Mouse (Mus musculus) layer of hippocampus, postnatal 14 days (tissue): Measurements from ENCODE around the gene Nup62. TPM values are rescaled to one million over a fixed set of nuclear protein-coding genes. Genes with fewer than 3 reads are reported as not detected.
"Not testable (repeated sequence)": the region's sequence is repeated elsewhere in the genome, so short reads cannot be mapped to it uniquely, and the experiment has no call there.

ENCODE experiments used
- DNase-seq, 2 experiments: peaks; one replicate each; pipeline ENCODE4 v3.0.0; 2021 to 2022; ENCODE audit warnings: low spot score in 2 of 2, mixed read lengths in 1 of 2
- microRNA-seq, 2 experiments: library from miRNA; unstranded; fragments of <30 nt; microRNA quantifications; one replicate each; pipeline ENCODE4 v1.2.0; 2021
- total RNA-seq, 2 experiments: library from RNA; stranded (reverse); gene quantifications; 2 replicates each; pipeline ENCODE4 v1.2.3; 2021

Nup62 gene
- total RNA-seq, 2 experiments from 2014 or later = 29.6 to 36.7 TPM

- no peak for DNase-seq
Observed at GRCm38 (mm10) chr7:44862434-44862833, 46.5 kb downstream of the Nup62 start.

DNA sequence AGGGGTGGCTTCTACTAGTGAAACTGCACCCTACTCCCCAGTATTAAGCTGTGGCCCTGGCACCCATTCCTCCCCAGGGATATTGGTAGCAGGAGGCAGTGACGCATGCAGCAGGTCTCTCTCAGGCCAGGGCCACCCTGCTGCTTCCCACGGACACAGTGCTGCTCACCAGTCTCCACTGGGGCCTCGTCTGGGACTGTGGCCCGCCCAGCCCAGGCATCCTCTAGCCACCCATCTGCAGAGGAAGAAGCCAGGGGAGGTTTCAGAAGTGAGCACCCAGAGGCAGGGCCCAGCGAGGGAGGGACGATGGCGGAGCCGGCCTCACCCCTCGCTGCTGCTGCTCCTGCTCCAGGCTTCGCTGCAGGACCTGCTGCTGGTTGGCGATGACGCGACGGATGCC lies 47.3 kb downstream of the Nup62 start:
- DNase-seq = no peak

GRCm38 (mm10) chr7:44863982-44864494 lies 48.1 kb downstream of the Nup62 start:
- no peak for DNase-seq

DNA sequence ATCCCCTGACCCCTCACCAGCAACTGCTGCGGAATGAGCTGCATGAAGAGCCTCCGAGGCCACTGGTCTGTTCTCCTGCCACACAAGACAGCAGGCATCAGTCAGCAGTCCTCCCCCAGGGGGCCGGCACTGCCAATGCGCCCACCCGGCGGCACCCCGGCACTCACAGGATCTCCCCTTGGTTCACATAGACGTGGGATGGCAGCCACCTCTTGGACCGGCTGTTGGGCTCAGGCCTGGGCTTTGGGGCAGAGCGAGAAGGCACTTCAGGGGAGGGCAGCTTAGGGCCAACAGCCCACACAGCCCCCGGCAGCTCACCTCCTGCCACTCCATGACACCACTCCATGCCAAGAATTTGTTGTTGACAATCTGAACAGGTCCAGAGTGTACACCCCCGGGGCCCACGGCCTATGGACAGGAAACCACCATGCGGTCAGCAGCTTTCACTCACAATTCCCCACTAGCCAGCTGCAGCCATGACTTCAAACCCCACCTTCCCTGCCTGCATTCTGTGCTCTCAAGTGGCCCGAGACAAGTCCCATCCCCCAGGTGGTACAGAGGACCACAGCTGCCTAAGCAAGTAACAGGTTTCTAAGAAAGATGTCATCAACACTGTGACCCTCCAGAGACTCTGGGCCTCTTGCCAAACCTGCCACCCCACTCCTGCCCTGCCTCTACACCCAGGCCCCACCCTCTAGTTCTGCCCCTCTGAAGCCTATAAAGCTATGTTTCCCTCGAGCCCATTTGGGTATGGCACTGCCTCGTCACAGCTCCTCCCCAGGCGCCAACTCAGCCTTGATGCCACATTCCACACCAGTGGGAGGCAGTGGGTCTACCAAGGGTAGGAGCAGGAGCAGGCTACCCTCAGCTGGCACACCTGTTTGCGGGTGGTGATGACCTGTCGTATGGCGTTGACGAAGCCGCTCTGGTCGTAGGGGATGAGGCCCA lies 49.0 kb downstream of the Nup62 start:
- DNase-seq = no peak

- no peak for DNase-seq
Observed at GRCm38 (mm10) chr7:44866276-44867009, 50.6 kb downstream of the Nup62 start.

- no peak for DNase-seq
Observed at GRCm38 (mm10) chr7:44867010-44867702, 51.3 kb downstream of the Nup62 start.

- DNase-seq = no peak
Observed at GRCm38 (mm10) chr7:44867802-44868201, 51.9 kb downstream of the Nup62 start.

DNA sequence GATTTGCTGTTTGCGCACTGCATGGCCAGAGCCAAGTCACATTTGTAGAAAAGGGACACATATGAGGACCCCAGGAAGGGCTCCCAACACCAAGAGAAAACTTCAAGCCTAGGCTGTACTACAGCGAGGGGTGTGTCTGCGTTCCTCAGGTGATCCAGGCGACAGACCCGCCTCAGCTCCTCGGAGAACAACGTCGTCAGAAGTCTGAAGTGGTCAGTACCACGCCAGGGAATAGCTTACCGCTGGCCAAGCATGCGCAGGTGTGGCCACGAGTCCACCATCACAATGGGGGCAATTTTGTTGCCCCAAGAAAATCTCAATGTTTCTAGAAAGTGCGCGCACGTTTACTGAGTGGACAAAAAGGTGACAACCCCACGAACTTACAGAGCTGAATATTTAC lies 52.6 kb downstream of the Nup62 start:
- DNase-seq = no peak

DNA sequence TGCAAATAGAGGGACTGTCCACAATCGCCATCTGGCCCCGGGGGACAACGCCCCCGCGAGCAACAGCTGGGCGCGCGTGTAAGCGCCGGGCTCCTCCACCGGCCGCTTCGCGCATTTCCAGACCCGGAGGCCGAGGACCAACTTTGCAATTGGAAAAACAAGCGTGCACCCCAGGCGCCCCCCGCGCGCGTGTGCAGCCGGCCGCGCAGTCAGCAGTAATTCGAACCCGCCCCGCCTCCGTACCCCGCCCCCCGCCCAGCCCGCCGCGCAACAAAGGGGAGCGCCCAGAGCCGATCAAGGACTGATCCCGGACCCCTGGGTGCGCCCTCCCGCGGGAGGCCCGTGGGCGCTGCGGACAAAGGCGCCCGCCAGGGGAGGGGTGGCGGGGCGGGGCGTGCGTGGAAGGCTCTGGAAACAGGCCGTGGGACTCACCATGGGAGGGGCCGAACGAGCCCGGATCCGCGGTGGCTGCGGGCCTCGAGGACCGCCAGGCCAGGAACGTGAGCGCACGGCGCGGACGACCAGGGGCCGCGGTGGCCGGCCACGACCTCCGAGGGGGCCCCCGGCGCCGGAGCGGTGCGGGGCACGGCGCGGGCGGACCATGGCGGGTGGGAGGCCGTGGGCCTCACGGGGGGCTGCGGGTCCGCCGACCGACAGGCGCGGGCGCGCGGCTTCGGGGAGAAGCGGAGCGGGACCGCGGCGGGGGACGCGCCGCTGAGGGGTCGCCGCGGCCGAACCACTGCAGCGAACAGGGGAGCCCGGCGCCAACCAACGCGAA lies 53.2 kb downstream of the Nup62 start:
- DNase-seq = peak in 1 of 2 experiments; percentile 64

- DNase-seq = peak; percentile 91 to 97
Observed at GRCm38 (mm10) chr7:44869697-44870528, 54.0 kb downstream of the Nup62 start, which contains the start of gene Ptov1. Ptov1 (minus strand) TSS chr7:44869788.

- DNase-seq = no peak
Observed at GRCm38 (mm10) chr7:44870614-44871013, 54.7 kb downstream of the Nup62 start.

GRCm38 (mm10) chr7:44871181-44871580 lies 55.3 kb downstream of the Nup62 start:
- no peak for DNase-seq

- not testable (repeated sequence) for DNase-seq
Observed at GRCm38 (mm10) chr7:44871774-44872173, 55.9 kb downstream of the Nup62 start.

DNA sequence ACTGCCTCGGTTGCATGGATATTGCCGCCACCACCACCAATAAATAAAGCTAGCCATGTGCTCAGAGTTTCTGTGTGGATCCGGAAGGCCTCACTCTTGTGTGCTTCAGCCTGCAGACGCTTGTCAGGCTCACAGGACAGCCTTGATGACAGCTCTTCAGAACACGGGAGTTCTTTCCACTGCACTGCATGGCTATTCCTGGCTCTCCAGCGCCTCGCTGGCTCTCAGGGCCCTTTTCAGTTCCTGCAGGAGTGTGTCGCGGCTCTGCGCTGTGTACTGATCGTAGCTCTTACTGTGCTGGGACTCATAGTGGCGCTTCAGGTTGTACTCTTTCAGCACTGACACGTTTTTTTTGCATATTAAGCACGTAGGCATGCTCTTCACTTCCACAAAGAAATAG lies 61.9 kb downstream of the Nup62 start:
- DNase-seq = no peak

Small RNA genes lying within 50 kb of the gene (microRNA-seq; reads per million reads assigned to microRNA genes)
- gene Mir707 = 0 reads per million in 2 experiments

Other genes with a start within 250 kb of the Nup62 start
- gene Napsa, start 243.7 kb upstream of the Nup62 start, total RNA-seq = under 1 TPM in 1 of 2 experiments, not detected in 1; 0.30 TPM
- gene Kcnc3, start 225.4 kb upstream of the Nup62 start, total RNA-seq = 100 to 1,000 TPM; 146 to 149 TPM
- gene Myh14, start 145.2 kb upstream of the Nup62 start, total RNA-seq = 10 to 100 TPM; 20.9 to 24.6 TPM
- gene Izumo2, start 107.3 kb upstream of the Nup62 start, total RNA-seq = not detected
- gene Vrk3, start 67.7 kb upstream of the Nup62 start, total RNA-seq = 10 to 100 TPM; 31.8 to 33.4 TPM
- gene Zfp473, start 65.0 kb upstream of the Nup62 start, total RNA-seq = under 1 TPM; 0.24 to 0.25 TPM
- 1 to 10 TPM; 1.5 to 1.8 TPM for gene Il4i1, start 299 bp downstream of the Nup62 start, total RNA-seq
- gene Atf5, start 570 bp downstream of the Nup62 start, total RNA-seq = 10 to 100 TPM; 27.3 to 28.4 TPM
- 10 to 100 TPM; 81.6 to 89.7 TPM for gene Akt1s1, start 32.9 kb downstream of the Nup62 start, total RNA-seq
- gene Tbc1d17, start 33.0 kb downstream of the Nup62 start, total RNA-seq = 10 to 100 TPM; 46.2 to 54.2 TPM
- 10 to 100 TPM; 32.3 to 33.3 TPM for gene Pnkp, start 41.1 kb downstream of the Nup62 start, total RNA-seq
- gene Ptov1, start 53.7 kb downstream of the Nup62 start, total RNA-seq = 100 to 1,000 TPM; 272 to 295 TPM
- gene Med25, start 76.6 kb downstream of the Nup62 start, total RNA-seq = 100 to 1,000 TPM; 106 to 111 TPM
- gene Fuz, start 80.0 kb downstream of the Nup62 start, total RNA-seq = 10 to 100 TPM; 21.0 to 21.4 TPM
- 100 to 1,000 TPM; 310 to 327 TPM for gene Ap2a1, start 113.4 kb downstream of the Nup62 start, total RNA-seq
- gene Tsks, start 127.1 kb downstream of the Nup62 start, total RNA-seq = under 1 TPM in 1 of 2 experiments, not detected in 1; 0.69 TPM
- gene Cpt1c, start 158.8 kb downstream of the Nup62 start, total RNA-seq = 100 to 1,000 TPM; 115 to 116 TPM
- 100 to 1,000 TPM; 163 to 195 TPM for gene Prmt1, start 170.5 kb downstream of the Nup62 start, total RNA-seq
- gene Irf3, start 181.6 kb downstream of the Nup62 start, total RNA-seq = 10 to 100 TPM; 33.8 to 46.5 TPM
- 1 to 10 TPM; 2.0 to 3.9 TPM for gene Bcl2l12, start 182.6 kb downstream of the Nup62 start, total RNA-seq
- 100 to 1,000 TPM; 153 to 158 TPM for gene Scaf1, start 200.3 kb downstream of the Nup62 start, total RNA-seq
- gene Rras, start 201.9 kb downstream of the Nup62 start, total RNA-seq = 10 to 100 TPM; 12.1 to 16.2 TPM
- gene Prr12, start 236.8 kb downstream of the Nup62 start, total RNA-seq = 10 to 100 TPM; 67.3 to 67.9 TPM
- gene Nosip, start 246.3 kb downstream of the Nup62 start, total RNA-seq = 10 to 100 TPM; 49.2 to 55.4 TPM
- gene Prrg2, start 246.6 kb downstream of the Nup62 start, total RNA-seq = 1 to 10 TPM; 5.3 to 7.4 TPM